Mouse (Mus musculus) embryo, embryonic 9.5 days (tissue): Measurements from ENCODE around the gene Retreg1.

ENCODE experiments used
- DNase-seq: peaks from one replicate; pipeline ENCODE4 v3.0.0-alpha.2; 2017; ENCODE audit errors: extremely low spot score

Retreg1 gene

DNA sequence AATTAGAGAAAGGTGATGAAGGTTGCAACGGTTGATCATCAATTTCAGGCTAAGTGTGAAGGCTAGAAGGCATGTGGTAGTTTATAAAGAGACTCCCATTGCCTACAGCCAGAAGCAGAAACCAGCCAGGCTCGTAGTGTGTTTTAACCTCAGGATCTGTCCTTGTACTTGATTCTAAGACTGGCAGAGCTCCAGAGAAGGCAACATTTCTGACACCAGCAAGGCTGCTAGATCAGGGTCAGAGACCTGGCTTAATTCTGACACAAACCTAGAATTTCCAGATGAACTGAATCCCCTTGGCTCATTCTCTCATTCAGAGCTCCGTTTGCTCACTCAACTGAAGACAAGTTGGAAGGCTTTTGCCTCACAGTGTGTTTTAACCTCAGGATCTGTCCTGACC is 165.6 kb downstream of the Retreg1 start:
- DNase-seq: no peak

DNA sequence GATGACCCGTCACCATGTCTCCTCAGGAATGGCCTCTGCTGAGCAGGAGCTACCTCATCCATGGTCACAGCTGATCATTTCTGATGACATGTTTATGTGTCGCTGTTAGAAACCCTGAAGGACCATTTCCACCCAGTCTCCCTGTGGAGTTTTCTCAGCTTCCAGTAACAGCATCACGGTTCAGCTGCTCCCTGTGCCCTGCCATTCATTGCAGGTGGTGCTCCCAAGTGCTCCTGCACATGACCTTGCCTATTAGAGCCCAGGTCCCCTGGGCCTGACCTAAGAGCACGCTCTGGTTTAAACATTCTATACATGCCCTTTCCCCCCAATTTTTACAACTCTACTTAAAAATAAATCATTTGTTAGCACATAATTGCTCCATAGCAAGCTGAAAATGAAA is 169.9 kb downstream of the Retreg1 start:
- DNase-seq: no peak

DNA sequence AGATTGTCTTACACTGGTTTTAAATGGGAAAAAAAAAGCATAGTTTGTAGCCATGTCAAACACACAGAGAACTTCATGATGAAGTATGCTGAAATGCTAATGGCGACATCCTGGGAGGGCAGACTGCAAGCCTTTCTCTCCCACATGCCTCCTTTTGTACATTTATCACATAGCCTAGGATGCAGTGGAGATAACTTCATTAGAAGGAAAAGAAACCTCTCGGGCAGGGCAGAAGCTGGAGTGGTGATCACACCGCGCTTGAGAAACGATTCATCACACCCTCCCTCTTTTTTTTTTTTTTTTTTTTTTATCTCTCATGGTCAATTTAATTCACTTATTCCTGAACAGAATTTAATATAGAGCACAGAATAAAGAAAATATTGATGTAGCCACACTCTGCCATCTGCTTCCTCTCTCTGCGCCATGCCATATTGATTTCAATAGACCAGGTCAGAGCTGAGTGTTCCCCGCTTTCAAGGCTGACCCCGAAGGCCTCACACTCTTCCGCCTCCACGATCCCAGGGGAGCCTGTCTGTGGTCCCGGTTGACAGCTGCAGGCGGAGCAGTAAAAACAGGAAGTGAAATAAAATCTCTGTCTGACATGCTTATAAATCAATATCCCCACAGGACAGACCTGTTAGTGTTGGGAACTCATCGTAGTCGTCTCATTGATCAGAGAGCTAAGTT is 173.1 kb downstream of the Retreg1 start:
- DNase-seq: peak; percentile 48

DNA sequence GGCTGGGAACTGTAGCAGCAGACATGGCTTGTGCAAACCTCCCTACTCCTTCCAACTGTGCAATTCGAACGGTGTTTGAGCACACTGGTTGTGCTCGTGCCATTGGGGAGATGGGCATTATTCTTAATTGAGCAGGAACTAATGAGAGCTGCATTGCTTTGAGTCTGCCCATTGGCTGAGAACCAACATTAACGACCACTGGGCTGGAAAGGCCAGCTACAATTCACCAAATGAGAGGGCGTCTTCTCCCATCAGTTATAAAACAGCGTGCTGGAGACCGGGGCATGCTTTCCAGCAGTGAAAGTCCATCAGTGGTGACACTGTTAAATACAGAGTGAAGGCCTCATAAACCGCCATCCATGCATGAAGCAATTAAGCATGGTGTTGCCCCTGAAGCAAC is 178.7 kb downstream of the Retreg1 start:
- DNase-seq: no peak

DNA sequence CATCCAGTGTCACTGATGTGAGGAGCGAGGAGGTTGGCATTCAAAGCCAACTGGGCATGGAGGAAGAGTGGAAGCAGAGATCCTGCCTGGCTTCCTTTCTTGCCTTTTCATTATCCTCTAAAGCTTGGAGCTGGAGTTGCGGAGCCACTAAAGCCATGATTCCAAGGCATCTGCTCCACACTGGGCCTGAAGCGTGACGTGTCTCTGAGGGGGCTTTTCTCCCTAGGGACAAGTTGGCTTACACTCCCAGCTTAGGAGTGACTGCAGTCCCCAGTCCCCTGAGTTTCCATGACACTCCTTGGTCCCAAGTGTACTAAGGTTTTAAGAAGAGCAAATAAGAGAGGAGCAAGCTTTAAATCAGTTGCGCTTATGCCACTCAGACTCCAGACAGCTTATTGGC is 179.7 kb downstream of the Retreg1 start:
- no peak for DNase-seq
